Mouse (Mus musculus) gonadal fat pad, adult 2 months (tissue): ENCODE measurements at regions not wholly inside any gene's neighbourhood (a gene's known extent, or its start where the extent isn't known, plus 50 kb on each side); places are given as distances from the start of the nearest gene placed in this dataset.

Experiments used
- DNase-seq: peaks from one replicate; pipeline ENCODE4 v3.0.0-alpha.2; 2012; ENCODE audit warnings: low read depth

DNA sequence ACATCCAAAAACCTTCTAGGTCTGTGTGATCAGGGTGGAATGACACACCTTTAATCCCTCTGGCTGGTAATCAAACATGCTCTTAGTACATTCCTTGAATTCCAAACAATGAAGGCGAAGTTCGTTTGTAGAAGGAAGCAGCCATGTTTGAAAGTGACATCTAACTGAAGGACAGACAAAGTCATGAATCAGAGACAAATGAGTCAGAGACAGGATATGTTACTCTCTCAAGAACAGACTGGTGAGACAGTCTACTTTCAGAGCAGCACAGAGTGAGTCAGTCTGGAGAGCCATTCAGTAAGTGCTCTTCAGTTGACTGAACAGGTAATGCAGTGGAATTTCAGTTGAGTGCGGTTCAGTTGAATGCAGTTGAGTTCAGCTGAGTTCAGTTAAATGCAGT, 150.4 kb downstream of the Cpe start:
- DNase-seq, result no peak

DNA sequence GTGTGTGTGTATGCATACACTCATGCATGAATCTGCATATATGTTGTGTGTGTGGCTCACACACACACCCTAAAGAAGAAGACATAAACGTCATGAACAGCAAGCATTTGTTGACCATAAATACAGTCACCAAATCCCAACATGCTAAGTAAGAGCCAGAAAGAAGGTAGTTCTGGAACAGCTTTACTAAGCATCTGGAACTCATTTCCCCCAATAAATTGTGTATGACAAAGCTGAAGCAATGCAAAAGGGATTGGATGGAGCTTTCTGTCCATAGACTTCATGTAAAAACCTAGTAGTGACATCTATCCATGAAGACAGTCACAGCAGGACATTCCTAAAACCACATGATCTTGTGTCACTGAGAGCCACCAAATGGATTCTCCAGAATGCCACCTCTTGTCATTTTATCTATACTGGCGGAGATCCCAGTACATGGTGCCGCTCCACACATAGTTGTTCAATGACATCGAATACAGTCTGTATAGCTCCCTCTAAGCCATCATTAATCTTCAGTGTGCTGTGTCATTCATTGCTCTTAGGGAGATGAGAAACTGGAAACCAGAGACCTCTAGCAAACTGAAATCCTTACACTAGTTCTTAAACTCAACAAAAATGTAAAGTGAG, 152.9 kb downstream of the Cpe start:
- DNase-seq, result no peak

DNA sequence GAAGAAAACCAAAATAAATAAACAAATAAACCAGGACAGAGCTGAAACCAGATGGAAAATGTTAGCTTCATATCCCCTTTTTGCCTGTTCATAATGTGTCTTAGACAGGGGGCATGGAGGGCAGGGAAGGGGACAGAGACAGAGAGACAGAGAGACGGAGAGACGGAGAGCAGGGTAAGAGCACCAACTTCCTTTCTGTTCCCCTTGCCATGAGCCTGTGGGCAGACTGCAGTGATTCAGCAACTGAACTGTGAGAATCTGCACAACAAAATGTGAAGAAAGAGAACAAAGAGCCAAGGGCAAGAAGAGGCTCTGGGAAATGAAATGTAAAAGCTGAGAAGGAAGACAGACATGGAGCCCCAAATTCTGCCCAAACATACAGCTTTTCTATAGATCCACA, 161.1 kb downstream of the Cpe start:
- no peak for DNase-seq

DNA sequence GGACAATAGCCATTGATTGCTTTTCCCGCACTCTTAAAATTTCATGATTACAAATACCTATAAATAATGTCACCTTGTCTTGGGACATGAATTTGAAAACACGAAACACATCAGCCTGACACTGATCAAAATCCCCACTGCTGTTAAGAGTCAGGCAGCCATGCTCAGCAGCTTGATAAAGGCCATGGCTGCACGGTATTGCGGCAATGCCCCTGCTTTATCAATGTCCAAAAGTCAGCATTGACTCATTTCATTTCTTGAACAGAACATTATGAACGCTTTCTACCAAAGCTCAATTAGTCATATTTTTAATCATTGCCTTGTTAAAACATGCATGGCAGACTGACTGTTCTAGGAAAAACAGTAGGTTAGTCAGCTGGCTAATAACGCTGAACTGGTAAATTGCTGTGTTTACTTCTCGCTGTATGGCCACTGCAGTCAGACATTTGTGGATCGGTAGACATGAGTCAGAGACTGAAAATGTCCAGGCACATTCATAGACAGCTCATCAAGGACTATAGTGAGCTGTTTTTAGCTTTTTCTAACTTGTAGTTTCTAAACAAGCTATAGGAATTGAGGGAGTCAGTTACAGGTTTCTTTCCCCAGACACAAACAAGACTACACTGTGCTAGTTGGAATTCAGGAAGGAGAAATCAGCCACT, 170.3 kb downstream of the Cpe start:
- no peak for DNase-seq

DNA sequence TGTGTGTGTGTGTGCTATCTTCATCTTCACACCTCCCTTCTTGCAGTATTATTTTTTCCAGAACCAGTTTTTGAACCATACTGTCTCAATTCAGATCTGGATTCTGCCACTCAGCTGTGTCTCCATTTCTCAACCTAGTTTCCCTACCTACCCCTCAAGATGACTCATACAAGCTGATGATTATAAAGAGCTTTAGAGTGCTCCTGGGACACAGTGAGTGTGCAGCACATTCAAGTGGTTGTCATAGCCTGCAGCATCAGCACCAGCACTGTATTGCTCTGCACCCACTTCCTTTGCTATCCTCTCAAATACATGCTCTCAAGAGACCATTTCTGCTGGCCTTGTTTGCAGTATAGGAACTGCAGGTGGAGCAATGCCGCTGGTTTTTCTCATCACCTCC, 173.2 kb downstream of the Cpe start:
- no peak for DNase-seq

DNA sequence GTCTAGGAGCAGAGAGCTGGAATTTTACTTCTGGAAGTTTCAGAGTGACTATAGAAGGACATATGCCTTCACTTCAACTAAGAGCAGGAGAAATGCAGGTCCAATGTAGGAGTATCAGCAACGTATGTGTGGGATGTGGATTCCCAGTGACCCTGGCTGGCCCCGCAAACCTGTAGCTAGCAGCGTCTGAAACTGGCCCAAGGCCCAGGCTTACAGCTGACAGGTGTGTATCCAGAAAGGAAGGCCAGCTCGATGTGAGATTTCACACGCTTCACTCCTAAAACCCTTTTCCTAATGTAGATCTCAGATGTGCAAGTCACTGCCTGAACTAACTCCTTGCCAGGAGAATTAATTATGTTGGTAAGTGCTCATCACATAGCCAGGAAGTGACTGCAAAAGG, 176.9 kb downstream of the Cpe start:
- no peak for DNase-seq

GRCm38 (mm10) chr8:64497281-64498060, 195.4 kb downstream of the Cpe start:
- no peak for DNase-seq

DNA sequence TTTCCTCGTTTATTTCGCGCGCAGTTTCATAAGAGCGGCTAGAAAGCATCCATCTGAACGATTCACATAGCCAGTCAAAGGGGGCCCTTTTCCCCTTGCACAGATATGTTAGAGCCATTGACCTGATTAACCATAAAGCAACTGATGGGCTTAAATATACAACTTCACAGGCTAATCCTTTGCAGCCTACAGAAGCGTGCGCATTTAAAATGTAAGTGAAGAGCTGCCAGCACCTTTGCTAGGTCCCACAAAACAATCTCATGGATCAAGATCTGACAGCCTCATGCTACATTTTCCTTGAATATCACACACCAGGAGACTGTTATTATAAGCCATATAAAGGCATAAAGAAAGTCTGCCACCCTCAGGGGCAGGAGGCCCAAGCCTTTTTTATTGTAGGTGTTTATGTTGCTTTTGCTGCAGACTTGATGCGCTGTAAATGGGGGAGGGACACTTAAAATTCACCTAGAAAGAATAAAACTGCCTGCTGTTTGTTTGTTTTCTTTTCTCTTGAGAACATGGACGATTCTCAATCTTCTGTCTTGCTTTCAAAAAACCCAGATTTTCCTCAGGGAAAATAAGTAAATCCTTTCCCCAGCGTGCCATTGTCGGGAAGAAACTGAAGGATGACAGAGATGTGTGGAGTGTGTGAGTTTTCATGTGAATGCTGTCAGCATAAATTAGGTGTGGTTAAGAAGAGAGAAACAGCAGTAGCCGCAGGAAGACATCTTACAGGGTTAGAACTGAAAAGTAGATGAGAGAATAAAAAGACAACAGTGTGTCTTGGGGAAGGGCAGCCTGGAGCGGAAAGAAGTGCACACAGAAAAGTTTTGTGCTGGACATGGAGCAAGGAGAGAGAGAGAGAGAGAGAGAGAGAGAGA, 196.3 kb downstream of the Cpe start:
- no peak for DNase-seq

GRCm38 (mm10) chr8:64491561-64491960, 201.3 kb downstream of the Cpe start:
- DNase-seq, result no peak

- DNase-seq, result no peak
These were observed 204.8 kb downstream of the Cpe start for GRCm38 (mm10) chr8:64488057-64488456.

DNA sequence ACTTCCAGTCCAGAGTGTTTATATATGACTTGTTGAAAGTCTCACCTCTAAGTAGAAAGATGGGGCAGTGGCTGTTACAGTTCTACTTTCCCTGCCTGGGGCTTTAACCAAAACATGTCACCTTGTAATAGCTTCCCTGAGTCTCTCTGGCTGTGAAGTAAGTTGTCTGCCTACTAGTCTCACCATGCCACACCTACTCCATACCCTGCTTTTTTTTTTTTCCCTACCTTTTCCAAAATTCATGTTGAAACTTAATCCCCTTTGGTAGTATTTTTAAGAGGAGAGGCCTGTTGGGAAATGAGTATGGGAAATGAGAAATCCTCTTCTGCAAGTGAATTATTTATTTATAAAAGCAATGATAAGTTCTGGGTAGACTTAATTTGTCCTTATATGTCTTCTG, 219.6 kb downstream of the Cpe start:
- DNase-seq, result peak; percentile 69

GRCm38 (mm10) chr8:64472801-64473270, 220.0 kb downstream of the Cpe start:
- DNase-seq, result peak; percentile 93

DNA sequence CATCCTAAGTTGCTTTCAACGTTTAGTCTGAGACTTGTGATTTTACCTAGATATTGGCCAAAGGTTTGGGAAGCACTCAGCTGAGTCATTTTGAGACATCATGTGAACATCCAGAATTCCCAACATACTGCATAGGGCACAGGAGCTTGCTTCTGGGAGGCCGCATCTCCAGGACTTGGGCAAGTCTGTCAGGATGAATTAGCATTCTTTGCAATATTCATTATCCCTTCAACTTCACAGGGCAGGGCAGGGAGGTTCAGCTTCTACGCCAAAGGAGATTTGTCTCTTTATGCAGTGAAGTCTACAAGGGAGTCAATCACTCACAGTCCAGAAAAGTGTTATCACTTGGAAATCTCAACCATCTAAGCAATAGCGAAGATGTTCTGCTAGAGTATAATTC, 231.7 kb downstream of the Cpe start:
- DNase-seq, result no peak

DNA sequence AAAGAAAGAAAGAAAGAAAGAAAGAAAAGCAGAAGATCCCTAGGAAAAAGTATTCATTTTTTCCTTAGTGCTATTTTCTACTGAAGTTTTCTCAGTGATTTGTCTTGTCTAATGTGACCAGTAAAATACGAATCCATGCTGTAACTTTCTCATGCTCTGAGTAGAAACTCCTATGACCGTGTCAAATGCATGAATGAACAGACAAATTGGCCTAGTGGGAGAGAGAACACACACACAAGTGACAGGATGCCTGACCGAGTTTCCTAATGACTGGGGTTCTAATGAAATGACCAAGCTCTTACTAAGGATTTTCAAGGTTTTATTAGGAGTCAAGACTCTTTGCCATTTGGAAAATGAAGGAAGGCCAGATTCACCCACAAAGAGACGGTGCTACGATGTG, 235.9 kb downstream of the Cpe start:
- no peak for DNase-seq

- no peak for DNase-seq
These were observed 238.1 kb downstream of the Cpe start for GRCm38 (mm10) chr8:64454736-64455135.

GRCm38 (mm10) chr8:64445366-64445765, 239.3 kb upstream of the Tll1 start:
- no peak for DNase-seq

DNA sequence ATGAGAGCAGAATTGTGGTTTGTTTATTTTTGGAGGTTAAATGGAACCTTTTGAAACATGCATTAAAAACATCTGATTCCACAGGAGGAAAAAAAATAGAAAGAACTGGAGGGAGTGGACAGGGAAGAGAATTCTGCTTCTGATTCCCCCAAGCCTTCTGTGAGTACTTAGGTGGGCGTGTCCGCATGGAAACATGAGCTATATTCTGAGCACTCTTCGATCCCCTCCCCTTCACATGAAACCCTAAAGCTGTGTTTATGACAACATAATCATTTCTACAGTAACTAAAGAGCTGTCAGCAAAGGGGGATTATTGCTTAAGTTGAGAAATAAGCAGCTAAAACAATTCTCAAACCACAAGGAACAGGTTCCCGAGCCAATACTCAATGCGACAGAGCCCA, 238.4 kb upstream of the Tll1 start:
- no peak for DNase-seq

- DNase-seq, result no peak
These were observed 232.4 kb upstream of the Tll1 start for GRCm38 (mm10) chr8:64438489-64438888.

- no peak for DNase-seq
These were observed 228.6 kb upstream of the Tll1 start for GRCm38 (mm10) chr8:64434648-64435047.

GRCm38 (mm10) chr8:64422850-64423214, 216.8 kb upstream of the Tll1 start:
- DNase-seq, result no peak

GRCm38 (mm10) chr8:64422200-64422849, 216.3 kb upstream of the Tll1 start:
- no peak for DNase-seq
